Mouse (Mus musculus) midbrain, embryonic 10.5 days (tissue): ENCODE measurements around the gene Hba-a2. TPM values are rescaled to one million over a fixed set of nuclear protein-coding genes. Genes with fewer than 3 reads are reported as not detected.

ENCODE experiments used
- DNase-seq: peaks from one replicate; pipeline ENCODE4 v3.0.0-alpha.2; 2017; ENCODE audit warnings: low spot score
- H3K27ac ChIP-seq: fragments of 300-500 bp; sonication (generic); replicated peaks from 2 replicates; pipeline ENCODE4 v1.5.1; 2016; ENCODE audit warnings: mild to moderate bottlenecking
- H3K27me3 ChIP-seq: fragments of 300-500 bp; sonication (generic); 2 replicates; pipeline ENCODE4 v1.6.1; 2016; ENCODE audit warnings: low read depth, mild to moderate bottlenecking; ENCODE audit not compliant: poor library complexity, severe bottlenecking
- H3K36me3 ChIP-seq: fragments of 300-500 bp; sonication (generic); 2 replicates; pipeline ENCODE4 v1.6.1; 2016; ENCODE audit warnings: mild to moderate bottlenecking, moderate library complexity
- H3K4me1 ChIP-seq: fragments of 300-500 bp; sonication (generic); 2 replicates; pipeline ENCODE4 v1.6.1; 2016
- H3K4me3 ChIP-seq: fragments of 300-500 bp; sonication (generic); 2 replicates; pipeline ENCODE4 v1.5.1; 2016; ENCODE audit warnings: mild to moderate bottlenecking, moderate library complexity
- H3K9me3 ChIP-seq: fragments of 300-500 bp; sonication (generic); replicated peaks from 2 replicates; pipeline ENCODE4 v1.6.1; 2016; ENCODE audit warnings: mild to moderate bottlenecking
- WGBS: fragments of 180-500 bp; shearing (Covaris S2); methylation state at CpG from one replicate; pipeline ENCODE4 v1.1.7; 2016; 5-methylcytosine and 5-hydroxymethylcytosine counted together
- polyA plus RNA-seq: library from polyadenylated mRNA; unstranded; fragments of >200 nt; fragmentation: Nextera tagmentation; extraction: Ambion mirVana; gene quantifications from 2 replicates; pipeline ENCODE4 v1.2.1, GENCODE M21; 2016

Hba-a2 gene
- polyA plus RNA-seq, 1 experiment from 2014 or later: 3,984 TPM

GRCm38 (mm10) chr11:32307006-32307405, 10.7 kb downstream of the Hba-a2 start:
- WGBS: 80% methylated on average over 1 of the region's 1 CpGs

GRCm38 (mm10) chr11:32309446-32309845, 13.2 kb downstream of the Hba-a2 start:
- Histone ChIP-seq H3K27me3 (no peaks in the 10 kb centered on the region), H3K9me3 (no peaks in the 10 kb centered on the region), H3K4me1 (peaks cover 20% of the 10 kb centered on the region), H3K36me3 (no peaks in the 10 kb centered on the region), H3K27ac (no peak overlapping the region), H3K4me3 (no peak overlapping the region)
- WGBS: 45% methylated on average over 4 of the region's 4 CpGs
- no peak for DNase-seq

More at GRCm38 (mm10) chr11:32307006-32307405, 10.7 kb downstream of the Hba-a2 start:
- H3K27me3 ChIP-seq: no peaks in the 10 kb centered on the region; the same call in 1 of the 2 replicates
- no peaks in the 10 kb centered on the region for H3K9me3 ChIP-seq
- H3K4me1 ChIP-seq: peaks cover 20% of the 10 kb centered on the region
- H3K27ac ChIP-seq: no peak overlapping the region
- H3K4me3 ChIP-seq: no peak overlapping the region
- DNase-seq: no peak
- H3K36me3 ChIP-seq: no peaks in the 10 kb centered on the region

- WGBS: 74% methylated on average over 3 of the region's 3 CpGs
Observed at GRCm38 (mm10) chr11:32309928-32310327, 13.6 kb downstream of the Hba-a2 start.

GRCm38 (mm10) chr11:32316009-32316408, 19.7 kb downstream of the Hba-a2 start:
- H3K27me3 ChIP-seq: no peaks in the 10 kb centered on the region
- peaks cover 6% of the 10 kb centered on the region; the same call in 1 of the 2 replicates for H3K4me1 ChIP-seq
- 85% methylated on average over 3 of the region's 3 CpGs for WGBS
- no peaks in the 10 kb centered on the region for H3K9me3 ChIP-seq
- H3K4me3 ChIP-seq: no peak overlapping the region
- no peaks in the 10 kb centered on the region for H3K36me3 ChIP-seq
- DNase-seq: no peak
- no peak overlapping the region for H3K27ac ChIP-seq

More at GRCm38 (mm10) chr11:32309928-32310327, 13.6 kb downstream of the Hba-a2 start:
- Histone ChIP-seq H3K9me3 (no peaks in the 10 kb centered on the region), H3K27me3 (no peaks in the 10 kb centered on the region), H3K27ac (no peak overlapping the region), H3K36me3 (no peaks in the 10 kb centered on the region), H3K4me3 (no peak overlapping the region), H3K4me1 (peaks cover 20% of the 10 kb centered on the region)
- no peak for DNase-seq

GRCm38 (mm10) chr11:32320507-32321195, 24.4 kb downstream of the Hba-a2 start:
- no peaks in the 10 kb centered on the region for H3K9me3 ChIP-seq
- H3K4me1 ChIP-seq: peaks cover 14% of the 10 kb centered on the region
- H3K4me3 ChIP-seq: no peak overlapping the region
- no peaks in the 10 kb centered on the region for H3K27me3 ChIP-seq
- H3K36me3 ChIP-seq: no peaks in the 10 kb centered on the region
- no peak for DNase-seq
- no peak overlapping the region for H3K27ac ChIP-seq
- WGBS: 69% methylated on average over 11 of the region's 11 CpGs

- DNase-seq: peak; percentile 59
- H3K27me3 ChIP-seq: no peaks in the 10 kb centered on the region
- H3K36me3 ChIP-seq: no peaks in the 10 kb centered on the region
- H3K4me1 ChIP-seq: peaks cover 14% of the 10 kb centered on the region
- no peaks in the 10 kb centered on the region for H3K9me3 ChIP-seq
- no peak overlapping the region for H3K27ac ChIP-seq
- no peak overlapping the region for H3K4me3 ChIP-seq
- 39% methylated on average over 8 of the region's 8 CpGs for WGBS
Observed at GRCm38 (mm10) chr11:32321196-32321565, 24.9 kb downstream of the Hba-a2 start.

- Histone ChIP-seq H3K4me3 (peak overlapping the region; percentile 28), H3K36me3 (no peaks in the 10 kb centered on the region), H3K27ac (no peak overlapping the region), H3K9me3 (no peaks in the 10 kb centered on the region), H3K27me3 (no peaks in the 10 kb centered on the region), H3K4me1 (peaks cover 14% of the 10 kb centered on the region)
- peak; percentile 92 for DNase-seq
- WGBS: 12% methylated on average over 15 of the region's 15 CpGs
Observed at GRCm38 (mm10) chr11:32324609-32325008, 28.3 kb downstream of the Hba-a2 start.

GRCm38 (mm10) chr11:32331075-32331474, 34.8 kb downstream of the Hba-a2 start:
- Histone ChIP-seq H3K4me3 (no peak overlapping the region), H3K36me3 (no peaks in the 10 kb centered on the region), H3K9me3 (0 out of 2 replicates have a peak, but pooled peaks cover 3% of the 10 kb centered on the region), H3K27me3 (no peaks in the 10 kb centered on the region), H3K27ac (no peak overlapping the region), H3K4me1 (no peaks in the 10 kb centered on the region)
- no peak for DNase-seq
- WGBS: 72% methylated on average over 6 of the region's 6 CpGs

- H3K36me3 ChIP-seq: no peaks in the 10 kb centered on the region
- H3K4me3 ChIP-seq: no peak overlapping the region
- no peaks in the 10 kb centered on the region for H3K4me1 ChIP-seq
- H3K27ac ChIP-seq: no peak overlapping the region
- 79% methylated on average over 5 of the region's 5 CpGs for WGBS
- no peak for DNase-seq
- H3K9me3 ChIP-seq: 0 out of 2 replicates have a peak, but pooled peaks cover 8% of the 10 kb centered on the region
- no peaks in the 10 kb centered on the region for H3K27me3 ChIP-seq
Observed at GRCm38 (mm10) chr11:32331861-32332260, 35.6 kb downstream of the Hba-a2 start.

GRCm38 (mm10) chr11:32333235-32333634, 36.9 kb downstream of the Hba-a2 start:
- Histone ChIP-seq H3K4me1 (no peaks in the 10 kb centered on the region), H3K27ac (no peak overlapping the region), H3K36me3 (no peaks in the 10 kb centered on the region), H3K4me3 (no peak overlapping the region), H3K9me3 (0 out of 2 replicates have a peak, but pooled peaks cover 12% of the 10 kb centered on the region), H3K27me3 (no peaks in the 10 kb centered on the region)
- WGBS: 86% methylated on average over 2 of the region's 2 CpGs
- no peak for DNase-seq

GRCm38 (mm10) chr11:32336435-32336907, 40.2 kb downstream of the Hba-a2 start:
- Histone ChIP-seq H3K36me3 (no peaks in the 10 kb centered on the region), H3K27ac (no peak overlapping the region), H3K4me1 (peaks cover 6% of the 10 kb centered on the region; the same call in 1 of the 2 replicates), H3K4me3 (no peak overlapping the region), H3K9me3 (0 out of 2 replicates have a peak, but pooled peaks cover 12% of the 10 kb centered on the region), H3K27me3 (no peaks in the 10 kb centered on the region)
- no peak for DNase-seq
- 86% methylated on average over 6 of the region's 6 CpGs for WGBS

GRCm38 (mm10) chr11:32339131-32339531, 42.8 kb downstream of the Hba-a2 start:
- no peaks in the 10 kb centered on the region for H3K36me3 ChIP-seq
- H3K27ac ChIP-seq: no peak overlapping the region
- no peak for DNase-seq
- no peaks in the 10 kb centered on the region for H3K27me3 ChIP-seq
- H3K4me1 ChIP-seq: peaks cover 6% of the 10 kb centered on the region; the same call in 1 of the 2 replicates
- 0 out of 2 replicates have a peak, but pooled peaks cover 9% of the 10 kb centered on the region for H3K9me3 ChIP-seq
- 80% methylated on average over 2 of the region's 2 CpGs for WGBS
- H3K4me3 ChIP-seq: no peak overlapping the region
